Mouse (Mus musculus) olfactory bulb, adult 2 months (tissue): ENCODE measurements at regions not wholly inside any gene's neighbourhood (a gene's known extent, or its start where the extent isn't known, plus 50 kb on each side); places are given as distances from the start of the nearest gene placed in this dataset.

Source experiments
- H3K27ac ChIP-seq: fragments of 200-500 bp; 2 replicates; pipeline ENCODE4 v1.5.1; 2012; ENCODE audit warnings: low read depth, low read length; ENCODE audit not compliant: insufficient read depth
- H3K4me1 ChIP-seq: fragments of 200-500 bp; 2 replicates; pipeline ENCODE4 v1.6.1; 2012; ENCODE audit warnings: low read length; ENCODE audit not compliant: control insufficient read depth, insufficient read depth
- H3K4me3 ChIP-seq: fragments of 200-500 bp; 2 replicates; pipeline ENCODE4 v1.5.1; 2012; ENCODE audit warnings: mild to moderate bottlenecking, low read depth, low read length, moderate library complexity; ENCODE audit not compliant: insufficient read depth
- CTCF ChIP-seq: fragments of 200-500 bp; IDR thresholded peaks from 2 replicates; pipeline ENCODE4 v1.5.1; 2012; ENCODE audit warnings: low read depth, mild to moderate bottlenecking, low read length, moderate library complexity; ENCODE audit not compliant: insufficient read depth
- POLR2A ChIP-seq: fragments of 200-500 bp; IDR thresholded peaks from 2 replicates; pipeline ENCODE4 v1.6.1; 2012; ENCODE audit warnings: mild to moderate bottlenecking, low read depth, low read length, moderate library complexity; ENCODE audit not compliant: insufficient read depth
- WGBS: fragments of 180-500 bp; shearing (Covaris S2); methylation state at CpG from one replicate; pipeline ENCODE4 v1.1.7; 2018; 5-methylcytosine and 5-hydroxymethylcytosine counted together

DNA sequence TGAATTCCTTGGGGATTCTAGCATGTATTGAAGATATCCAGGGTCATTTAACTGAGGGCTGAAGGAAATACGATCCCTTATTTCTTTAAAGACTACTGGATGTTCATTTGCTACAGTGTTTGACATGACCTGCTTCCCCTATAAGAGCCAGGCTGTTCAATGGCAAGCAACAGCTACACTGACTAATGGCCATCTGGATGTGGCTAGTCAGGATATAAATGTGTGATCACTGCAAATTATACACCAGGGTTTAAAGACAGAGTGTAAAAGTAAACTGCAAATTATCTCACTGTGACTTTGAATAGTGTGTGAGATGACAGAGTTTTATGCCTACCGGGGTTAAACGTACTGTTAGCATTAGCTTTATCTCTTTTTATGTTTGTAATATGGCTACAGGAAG, 473.9 kb downstream of the Rapgef2 start:
- TF ChIP-seq CTCF (no peak), POLR2A (no peak)
- H3K4me1 ChIP-seq = no peaks in the 10 kb centered on the region
- no peak overlapping the region for H3K4me3 ChIP-seq
- 50% methylated on average over 3 of the region's 3 CpGs for WGBS
- H3K27ac ChIP-seq = no peak overlapping the region

GRCm38 (mm10) chr3:78810431-78811152, 475.7 kb downstream of the Rapgef2 start:
- Histone ChIP-seq H3K4me3 (no peak overlapping the region), H3K27ac (no peak overlapping the region), H3K4me1 (no peaks in the 10 kb centered on the region)
- TF ChIP-seq CTCF (no peak), POLR2A (no peak)
- 81% methylated on average over 5 of the region's 5 CpGs for WGBS

DNA sequence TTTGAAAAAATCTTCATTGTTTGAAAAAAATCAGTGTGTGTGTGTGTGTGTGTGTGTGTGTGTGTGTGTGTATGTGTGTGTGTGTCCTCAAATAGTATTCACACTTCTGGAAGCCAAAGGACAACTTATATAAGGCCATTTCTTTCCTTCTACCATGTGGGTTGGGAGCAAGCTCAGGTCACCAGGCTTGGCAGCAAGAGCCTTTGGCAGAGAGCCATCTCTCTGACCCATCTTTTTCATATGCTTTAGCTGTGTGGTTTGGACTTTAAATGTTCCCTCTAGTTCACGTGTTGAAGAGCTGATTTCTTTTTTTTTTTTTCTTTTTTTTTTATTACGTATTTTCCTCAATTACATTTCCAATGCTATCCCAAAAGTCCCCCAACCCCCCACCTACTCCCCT, 483.1 kb downstream of the Rapgef2 start:
- Histone ChIP-seq H3K4me1 (no peaks in the 10 kb centered on the region), H3K4me3 (no peak overlapping the region), H3K27ac (no peak overlapping the region)
- WGBS = 87% methylated on average over 2 of the region's 2 CpGs
- TF ChIP-seq CTCF (no peak), POLR2A (no peak)

- Histone ChIP-seq H3K4me1 (no peaks in the 10 kb centered on the region), H3K4me3 (no peak overlapping the region), H3K27ac (no peak overlapping the region)
- TF ChIP-seq CTCF (no peak), POLR2A (no peak)
- 84% methylated on average over 4 of the region's 4 CpGs for whole genome bisulfite sequencing
These were observed 490.3 kb downstream of the Rapgef2 start for GRCm38 (mm10) chr3:78795951-78796455.

DNA sequence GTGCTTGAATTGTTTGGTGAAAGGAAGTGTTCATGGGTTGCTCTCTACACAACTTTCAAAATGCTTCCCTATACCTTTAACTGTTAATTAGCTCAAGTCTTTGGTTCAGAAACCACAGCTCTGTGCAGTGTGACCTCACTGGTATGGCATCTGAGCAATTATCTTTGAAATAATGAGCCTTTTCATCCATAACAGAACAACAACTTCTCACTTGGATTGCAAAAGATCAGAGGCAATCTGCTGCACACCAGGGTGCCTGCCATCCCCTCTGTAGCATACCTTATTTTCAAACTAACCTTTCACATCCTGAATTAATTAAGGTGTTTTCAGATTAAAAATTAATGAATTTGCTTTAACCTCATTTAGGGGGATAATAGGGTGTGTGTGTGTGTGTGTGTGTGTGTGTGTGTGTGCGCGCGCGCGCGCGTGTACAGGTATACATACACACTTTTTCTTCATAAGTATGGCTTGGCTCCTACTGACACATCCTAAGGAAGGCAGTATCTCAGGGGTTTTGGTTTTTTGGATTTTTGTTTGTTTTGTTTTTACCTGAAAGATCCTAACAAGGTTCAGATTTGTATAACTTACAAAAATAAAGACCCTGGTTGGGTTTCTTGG, 493.8 kb downstream of the Rapgef2 start:
- no peak for TF ChIP-seq POLR2A
- no peak for TF ChIP-seq CTCF
- 86% methylated on average over 7 of the region's 7 CpGs for WGBS

GRCm38 (mm10) chr3:78782766-78783165, 503.6 kb downstream of the Rapgef2 start:
- Histone ChIP-seq H3K27ac (no peak overlapping the region), H3K4me3 (no peak overlapping the region), H3K4me1 (no peaks in the 10 kb centered on the region)
- no peak for TF ChIP-seq CTCF
- no peak for TF ChIP-seq POLR2A
- WGBS = 78% methylated on average over 1 of the region's 1 CpGs

More for the DNA sequence above, 493.8 kb downstream of the Rapgef2 start:
- Histone ChIP-seq H3K4me1 (no peaks in the 10 kb centered on the region), H3K27ac (no peak overlapping the region), H3K4me3 (no peak overlapping the region)

DNA sequence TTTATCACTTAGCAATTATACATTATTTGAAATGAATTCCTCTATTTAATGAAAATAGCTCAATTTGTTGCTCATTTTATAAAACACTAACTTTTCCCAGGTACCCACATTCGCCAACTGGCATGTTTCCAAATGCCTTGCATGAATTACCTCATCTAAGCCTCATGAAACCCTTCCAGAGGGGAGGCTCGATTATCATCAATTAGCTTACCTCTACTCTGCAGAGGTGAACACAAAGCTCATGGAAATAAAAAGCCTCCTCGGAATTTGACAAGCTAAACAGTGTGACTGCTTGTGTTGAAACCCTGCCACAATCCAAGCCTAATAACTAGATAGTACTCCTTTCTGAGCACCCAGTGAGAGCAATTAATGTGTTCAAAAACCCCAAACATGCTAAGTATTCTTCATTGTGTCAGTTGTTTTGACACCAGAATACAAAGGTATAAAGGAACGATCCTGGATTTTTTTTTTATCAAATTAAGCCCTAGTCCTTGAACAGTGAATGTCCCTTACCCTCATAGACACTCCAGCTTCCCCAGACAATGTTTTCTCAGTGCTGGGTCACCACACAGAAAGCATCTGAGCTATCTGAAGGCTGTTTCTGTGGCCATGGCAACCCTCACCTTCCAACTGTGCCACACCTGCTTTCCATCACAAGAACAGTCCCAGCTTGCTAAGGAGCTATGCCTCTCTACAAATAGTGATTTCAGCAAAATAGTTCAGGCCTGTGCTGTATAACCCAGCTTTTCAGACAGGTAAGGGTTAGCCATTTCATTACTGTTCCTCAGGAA, 530.4 kb downstream of the Rapgef2 start:
- Histone ChIP-seq H3K4me1 (no peaks in the 10 kb centered on the region), H3K4me3 (no peak overlapping the region), H3K27ac (no peak overlapping the region)
- TF ChIP-seq POLR2A (no peak), CTCF (no peak)
- 33% methylated on average over 4 of the region's 4 CpGs for WGBS

GRCm38 (mm10) chr3:78736111-78736510, 550.2 kb downstream of the Rapgef2 start:
- H3K27ac ChIP-seq = no peak overlapping the region
- no peaks in the 10 kb centered on the region for H3K4me1 ChIP-seq
- TF ChIP-seq CTCF (no peak), POLR2A (no peak)
- no peak overlapping the region for H3K4me3 ChIP-seq

- Histone ChIP-seq H3K4me3 (no peak overlapping the region), H3K4me1 (no peaks in the 10 kb centered on the region), H3K27ac (no peak overlapping the region)
- 73% methylated on average over 2 of the region's 2 CpGs for WGBS
- TF ChIP-seq CTCF (no peak), POLR2A (no peak)
These were observed 569.6 kb downstream of the Rapgef2 start for GRCm38 (mm10) chr3:78716691-78717090.
